Mouse (Mus musculus) c-Kit-positive CD71-negative TER-119-negative erythroid progenitor cells, embryonic 14.5 days (primary cell): Measurements from ENCODE around the gene Gimap7.

Source experiments
- DNase-seq: peaks from one replicate; pipeline ENCODE4 v3.0.0-alpha.2; 2013; ENCODE audit warnings: low read depth

Gene Gimap7

GRCm38 (mm10) chr6:48692962-48693361, 25.5 kb upstream of the Gimap7 start:
- no peak for DNase-seq

GRCm38 (mm10) chr6:48696830-48697554, 21.4 kb upstream of the Gimap7 start:
- DNase-seq = no peak

GRCm38 (mm10) chr6:48697555-48697930, 20.9 kb upstream of the Gimap7 start:
- DNase-seq = no peak

- no peak for DNase-seq
Observed at GRCm38 (mm10) chr6:48698066-48698856, 20.2 kb upstream of the Gimap7 start.

- no peak for DNase-seq
Observed at GRCm38 (mm10) chr6:48698888-48699287, 19.5 kb upstream of the Gimap7 start.

GRCm38 (mm10) chr6:48700251-48701075, 18.0 kb upstream of the Gimap7 start:
- DNase-seq = no peak

- no peak for DNase-seq
Observed at GRCm38 (mm10) chr6:48702146-48702545, 16.3 kb upstream of the Gimap7 start.

GRCm38 (mm10) chr6:48702601-48703000, 15.8 kb upstream of the Gimap7 start:
- no peak for DNase-seq

- DNase-seq = no peak
Observed at GRCm38 (mm10) chr6:48704146-48704545, 14.3 kb upstream of the Gimap7 start.

GRCm38 (mm10) chr6:48706130-48706529, 12.3 kb upstream of the Gimap7 start:
- no peak for DNase-seq

- no peak for DNase-seq
Observed at GRCm38 (mm10) chr6:48720326-48720725, 1.9 kb downstream of the Gimap7 start.

- no peak for DNase-seq
Observed at GRCm38 (mm10) chr6:48723468-48723867, 5.0 kb downstream of the Gimap7 start.

- no peak for DNase-seq
Observed at GRCm38 (mm10) chr6:48725476-48725875, 7.1 kb downstream of the Gimap7 start.

- no peak for DNase-seq
Observed at GRCm38 (mm10) chr6:48727761-48728160, 9.3 kb downstream of the Gimap7 start.

GRCm38 (mm10) chr6:48732864-48733304, 14.5 kb downstream of the Gimap7 start:
- no peak for DNase-seq

GRCm38 (mm10) chr6:48733660-48734059, 15.2 kb downstream of the Gimap7 start:
- no peak for DNase-seq

GRCm38 (mm10) chr6:48737053-48737452, 18.6 kb downstream of the Gimap7 start:
- no peak for DNase-seq

GRCm38 (mm10) chr6:48737688-48738087, 19.3 kb downstream of the Gimap7 start:
- DNase-seq = no peak

- no peak for DNase-seq
Observed at GRCm38 (mm10) chr6:48738961-48739779, 20.7 kb downstream of the Gimap7 start, which contains the start of gene Gimap1. TSS of gene Gimap1 (plus strand) at chr6:48739054.

- DNase-seq = no peak
Observed at GRCm38 (mm10) chr6:48739780-48740055, 21.3 kb downstream of the Gimap7 start.

- no peak for DNase-seq
Observed at GRCm38 (mm10) chr6:48740501-48741169, 22.2 kb downstream of the Gimap7 start.
